Mouse (Mus musculus) cerebellum, adult 2 months (tissue): ENCODE data around the gene Hmox2.

Experiments used
- CTCF ChIP-seq: fragments of 200-500 bp; IDR thresholded peaks from 2 replicates; pipeline ENCODE4 v1.5.1; 2011; ENCODE audit warnings: low read depth, mild to moderate bottlenecking, control low read depth, low read length, moderate library complexity, borderline replicate concordance; ENCODE audit not compliant: insufficient read depth
- POLR2A ChIP-seq: fragments of 200-500 bp; IDR thresholded peaks from 2 replicates; pipeline ENCODE4 v1.6.1; 2011; ENCODE audit warnings: low read length, control low read depth, borderline replicate concordance; ENCODE audit not compliant: insufficient read depth

GRCm38 (mm10) chr16:4727963-4728362 is 1.8 kb downstream of the Hmox2 start:
- TF ChIP-seq POLR2A (no peak), CTCF (no peak)
